In genomic region chr10:21994431-21994914, GRCm38 (mm10) we compare ENCODE assay signal across 8 mouse cellular contexts.
DNase-seq lines count a peak whose midpoint lies in the region; ATAC-seq and TF ChIP-seq lines count a peak whose summit lies in the region.

No protein-coding gene starts in this region.

- no peak for TF ChIP-seq CTCF in kidney, postnatal 0 days (IDR thresholded peaks at IDR 0.05; ENCODE audit: low read depth)
- no peak for TF ChIP-seq CTCF in liver, adult 2 months (IDR thresholded peaks at IDR 0.05; ENCODE audit: low read depth, low read length)

- H3K27me3 ChIP-seq in erythroblast, embryonic 14.5 days (ENCODE audit: control insufficient read depth): peaks cover 45% of the 10 kb centered on the region
- H3K27me3 ChIP-seq in heart, embryonic 12.5 days (replicated peaks): no peaks in the 10 kb centered on the region
- no peaks in the 10 kb centered on the region for H3K27me3 ChIP-seq in kidney, postnatal 0 days (ENCODE audit: insufficient read depth, low read length)
- no peaks in the 10 kb centered on the region for H3K27me3 ChIP-seq in liver, adult 2 months (ENCODE audit: control insufficient read depth, insufficient read depth, low read length)

- peak overlapping the region; percentile 93 for H3K27ac ChIP-seq in heart, embryonic 12.5 days (ENCODE audit: poor library complexity, severe bottlenecking)
- peak overlapping the region; percentile 96 for H3K27ac ChIP-seq in kidney, postnatal 0 days
- H3K27ac ChIP-seq in liver, adult 2 months (replicated peaks; ENCODE audit: insufficient read depth, low read depth, low read length): peak overlapping the region; percentile 96

- DNase-seq in CD4-positive, CD25-positive, alpha-beta regulatory T cell, adult 2 months (ENCODE audit: low read depth, low spot score): peak; percentile 96
- DNase-seq in brain, embryonic 18.5 days (ENCODE audit: low read depth, low spot score): peak; percentile 72
- DNase-seq in kidney, postnatal 0 days (ENCODE audit: low spot score): peak; percentile 97
- DNase-seq in liver, adult 2 months (ENCODE audit: extremely low read depth, low read depth, low spot score): peak; percentile 83
- peak; percentile 95 to 97 for DNase-seq in spleen, postnatal 36 days (ENCODE audit: low spot score in 2 of 2)

- H3K9ac ChIP-seq in heart, embryonic 12.5 days: peak overlapping the region; percentile 83
- H3K9ac ChIP-seq in kidney, postnatal 0 days (ENCODE audit: low read depth, low read length): peak overlapping the region; percentile 69
- peak overlapping the region; percentile 98 for H3K9ac ChIP-seq in liver, adult 2 months (ENCODE audit: low read depth, low read length)

- WGBS in heart, embryonic 12.5 days: under 1% methylated on average over 40 of the region's 40 CpGs
- WGBS in kidney, postnatal 0 days: under 1% methylated on average over 39 of the region's 40 CpGs
- under 1% methylated on average over 40 of the region's 40 CpGs for WGBS in liver, adult 2 months

- peak overlapping the region; percentile 71 for H3K4me3 ChIP-seq in erythroblast, embryonic 14.5 days (replicated peaks)
- H3K4me3 ChIP-seq in heart, embryonic 12.5 days: peak overlapping the region; percentile 78
- H3K4me3 ChIP-seq in kidney, postnatal 0 days (replicated peaks; ENCODE audit: low read depth, low read length): peak overlapping the region; percentile 57
- peak overlapping the region; percentile 93 for H3K4me3 ChIP-seq in liver, adult 2 months (ENCODE audit: insufficient read depth, low read depth, low read length)

- H3K79me2 ChIP-seq in liver, adult 2 months (ENCODE audit: control insufficient read depth, insufficient read depth, low read length): no peaks in the 10 kb centered on the region

- peak; percentile 94 for ATAC-seq in heart, embryonic 12.5 days (ENCODE audit: insufficient number of reproducible peaks, low FRiP score)
- peak; percentile 96 for ATAC-seq in kidney, postnatal 0 days (replicated peaks; ENCODE audit: low FRiP score, low read depth)
- ATAC-seq in monocyte, adult 5-6 weeks (replicated peaks; ENCODE audit: insufficient number of reproducible peaks, low FRiP score, low TSS enrichment, poor library complexity, severe bottlenecking): peak; percentile 66

- TF ChIP-seq POLR2A in liver, adult 2 months (IDR thresholded peaks at IDR 0.05; ENCODE audit: extremely low read depth, insufficient read depth, low read length): peak; percentile 95

- peaks cover 3% of the 10 kb centered on the region; the same call in 1 of the 2 replicates for H3K9me3 ChIP-seq in erythroblast, embryonic 14.5 days (ENCODE audit: control insufficient read depth, low read length)
- H3K9me3 ChIP-seq in heart, embryonic 12.5 days (replicated peaks): no peaks in the 10 kb centered on the region
- H3K9me3 ChIP-seq in kidney, postnatal 0 days (replicated peaks; ENCODE audit: low read length): no peaks in the 10 kb centered on the region

- H3K36me3 ChIP-seq in erythroblast, embryonic 14.5 days (ENCODE audit: control insufficient read depth): peaks cover 2% of the 10 kb centered on the region; the same call in 1 of the 2 replicates
- peaks cover 26% of the 10 kb centered on the region for H3K36me3 ChIP-seq in heart, embryonic 12.5 days
- peaks cover 25% of the 10 kb centered on the region for H3K36me3 ChIP-seq in kidney, postnatal 0 days (ENCODE audit: insufficient read depth, low read length)
- H3K36me3 ChIP-seq in liver, adult 2 months (ENCODE audit: control insufficient read depth, insufficient read depth, low read length): peaks cover 36% of the 10 kb centered on the region

- peak overlapping the region; percentile 86 for H3K4me2 ChIP-seq in heart, embryonic 12.5 days
- peak overlapping the region; percentile 73 for H3K4me2 ChIP-seq in kidney, postnatal 0 days (ENCODE audit: low read length)

- H3K4me1 ChIP-seq in erythroblast, embryonic 14.5 days (ENCODE audit: control insufficient read depth): peaks cover 17% of the 10 kb centered on the region
- H3K4me1 ChIP-seq in heart, embryonic 12.5 days (replicated peaks): peaks cover 24% of the 10 kb centered on the region
- H3K4me1 ChIP-seq in kidney, postnatal 0 days (replicated peaks; ENCODE audit: insufficient read depth, low read length): no peaks in the 10 kb centered on the region; the same call in 1 of the 2 replicates
- peaks cover 3% of the 10 kb centered on the region; the same call in 1 of the 2 replicates for H3K4me1 ChIP-seq in liver, adult 2 months (ENCODE audit: control insufficient read depth, insufficient read depth, low read length)

Comparison
In these comparisons a context has a peak if more than half of its experiments do, and no peak if none do; other contexts are left out.
1. Peak in every context shown above with its lines: DNase-seq, ATAC-seq, H3K4me3 ChIP-seq and H3K27ac ChIP-seq.